Mouse (Mus musculus): Measurements from ENCODE around the gene Ankrd63.

Gene Ankrd63

GRCm38 (mm10) chr2:118703913-118704730 lies at the start of gene Ankrd63:
Ankrd63 (minus strand) TSS chr2:118703963.
- H3K27me3 ChIP-seq (ENCODE audit: control insufficient read depth, insufficient read depth, low read length, poor library complexity, severe bottlenecking) = no peaks in the 10 kb centered on the region
- no peaks in the 10 kb centered on the region for H3K36me3 ChIP-seq (ENCODE audit: control insufficient read depth, insufficient read depth, low read length, poor library complexity, severe bottlenecking)
- peak; percentile 51 for DNase-seq (ENCODE audit: low read depth, low spot score)

GRCm38 (mm10) chr2:118752792-118753108 lies 49.0 kb upstream of the Ankrd63 start:
- Histone ChIP-seq H3K27me3 (ENCODE audit: control insufficient read depth, insufficient read depth, low read length, poor library complexity, severe bottlenecking) (no peaks in the 10 kb centered on the region), H3K36me3 (ENCODE audit: control insufficient read depth, insufficient read depth, low read length, poor library complexity, severe bottlenecking) (no peaks in the 10 kb centered on the region)
- DNase-seq (ENCODE audit: low read depth, low spot score) = no peak

- no peak for DNase-seq (ENCODE audit: low read depth, low spot score)
- no peaks in the 10 kb centered on the region for H3K27me3 ChIP-seq (ENCODE audit: control insufficient read depth, insufficient read depth, low read length, poor library complexity, severe bottlenecking)
Observed at GRCm38 (mm10) chr2:118751896-118752791, 48.4 kb upstream of the Ankrd63 start.

GRCm38 (mm10) chr2:118750476-118750875 lies 46.7 kb upstream of the Ankrd63 start:
- no peak for DNase-seq (ENCODE audit: low read depth, low spot score)
- H3K27me3 ChIP-seq (ENCODE audit: control insufficient read depth, insufficient read depth, low read length, poor library complexity, severe bottlenecking) = no peaks in the 10 kb centered on the region
- H3K36me3 ChIP-seq (ENCODE audit: control insufficient read depth, insufficient read depth, low read length, poor library complexity, severe bottlenecking) = no peaks in the 10 kb centered on the region

More at GRCm38 (mm10) chr2:118751896-118752791, 48.4 kb upstream of the Ankrd63 start:
- no peaks in the 10 kb centered on the region for H3K36me3 ChIP-seq (ENCODE audit: control insufficient read depth, insufficient read depth, low read length, poor library complexity, severe bottlenecking)

GRCm38 (mm10) chr2:118749341-118749884 lies 45.6 kb upstream of the Ankrd63 start:
- no peak for DNase-seq (ENCODE audit: low read depth, low spot score)
- Histone ChIP-seq H3K36me3 (ENCODE audit: control insufficient read depth, insufficient read depth, low read length, poor library complexity, severe bottlenecking) (no peaks in the 10 kb centered on the region), H3K27me3 (ENCODE audit: control insufficient read depth, insufficient read depth, low read length, poor library complexity, severe bottlenecking) (no peaks in the 10 kb centered on the region)

- Histone ChIP-seq H3K27me3 (ENCODE audit: control insufficient read depth, insufficient read depth, low read length, poor library complexity, severe bottlenecking) (no peaks in the 10 kb centered on the region), H3K36me3 (ENCODE audit: control insufficient read depth, insufficient read depth, low read length, poor library complexity, severe bottlenecking) (no peaks in the 10 kb centered on the region)
- DNase-seq (ENCODE audit: low read depth, low spot score) = no peak
Observed at GRCm38 (mm10) chr2:118747301-118747960, 43.7 kb upstream of the Ankrd63 start.

- peak; percentile 47 for DNase-seq (ENCODE audit: low read depth, low spot score)
- H3K36me3 ChIP-seq (ENCODE audit: control insufficient read depth, insufficient read depth, low read length, poor library complexity, severe bottlenecking) = no peaks in the 10 kb centered on the region
Observed at GRCm38 (mm10) chr2:118745915-118746901, 42.4 kb upstream of the Ankrd63 start.

GRCm38 (mm10) chr2:118745232-118745884 lies 41.6 kb upstream of the Ankrd63 start, which contains the start of gene Inafm2:
Inafm2 (plus strand) TSS chr2:118745758.
- peak; percentile 86 for DNase-seq (ENCODE audit: low read depth, low spot score)
- no peaks in the 10 kb centered on the region for H3K36me3 ChIP-seq (ENCODE audit: control insufficient read depth, insufficient read depth, low read length, poor library complexity, severe bottlenecking)
- no peaks in the 10 kb centered on the region for H3K27me3 ChIP-seq (ENCODE audit: control insufficient read depth, insufficient read depth, low read length, poor library complexity, severe bottlenecking)

More at GRCm38 (mm10) chr2:118745915-118746901, 42.4 kb upstream of the Ankrd63 start:
- H3K27me3 ChIP-seq (ENCODE audit: control insufficient read depth, insufficient read depth, low read length, poor library complexity, severe bottlenecking) = no peaks in the 10 kb centered on the region

- Histone ChIP-seq H3K27me3 (ENCODE audit: control insufficient read depth, insufficient read depth, low read length, poor library complexity, severe bottlenecking) (no peaks in the 10 kb centered on the region), H3K36me3 (ENCODE audit: control insufficient read depth, insufficient read depth, low read length, poor library complexity, severe bottlenecking) (no peaks in the 10 kb centered on the region)
- DNase-seq (ENCODE audit: low read depth, low spot score) = no peak
Observed at GRCm38 (mm10) chr2:118744621-118745020, 40.9 kb upstream of the Ankrd63 start.

- peak; percentile 77 for DNase-seq (ENCODE audit: low read depth, low spot score)
- Histone ChIP-seq H3K27me3 (ENCODE audit: control insufficient read depth, insufficient read depth, low read length, poor library complexity, severe bottlenecking) (no peaks in the 10 kb centered on the region), H3K36me3 (ENCODE audit: control insufficient read depth, insufficient read depth, low read length, poor library complexity, severe bottlenecking) (no peaks in the 10 kb centered on the region)
Observed at GRCm38 (mm10) chr2:118743261-118743943, 39.6 kb upstream of the Ankrd63 start.

- H3K36me3 ChIP-seq (ENCODE audit: control insufficient read depth, insufficient read depth, low read length, poor library complexity, severe bottlenecking) = no peaks in the 10 kb centered on the region
- H3K27me3 ChIP-seq (ENCODE audit: control insufficient read depth, insufficient read depth, low read length, poor library complexity, severe bottlenecking) = no peaks in the 10 kb centered on the region
- DNase-seq (ENCODE audit: low read depth, low spot score) = no peak
Observed at GRCm38 (mm10) chr2:118741183-118741582, 37.4 kb upstream of the Ankrd63 start.

- H3K36me3 ChIP-seq (ENCODE audit: control insufficient read depth, insufficient read depth, low read length, poor library complexity, severe bottlenecking) = no peaks in the 10 kb centered on the region
- H3K27me3 ChIP-seq (ENCODE audit: control insufficient read depth, insufficient read depth, low read length, poor library complexity, severe bottlenecking) = no peaks in the 10 kb centered on the region
- no peak for DNase-seq (ENCODE audit: low read depth, low spot score)
Observed at GRCm38 (mm10) chr2:118740341-118740740, 36.6 kb upstream of the Ankrd63 start.

GRCm38 (mm10) chr2:118733341-118733740 lies 29.6 kb upstream of the Ankrd63 start:
- no peak for DNase-seq (ENCODE audit: low read depth, low spot score)
- no peaks in the 10 kb centered on the region for H3K27me3 ChIP-seq (ENCODE audit: control insufficient read depth, insufficient read depth, low read length, poor library complexity, severe bottlenecking)

More at GRCm38 (mm10) chr2:118733341-118733740, 29.6 kb upstream of the Ankrd63 start:
- H3K36me3 ChIP-seq (ENCODE audit: control insufficient read depth, insufficient read depth, low read length, poor library complexity, severe bottlenecking) = no peaks in the 10 kb centered on the region
